Mouse (Mus musculus): ENCODE measurements at regions not wholly inside any gene's neighbourhood (a gene's known extent, or its start where the extent isn't known, plus 50 kb on each side); places are given as distances from the start of the nearest gene placed in this dataset.

GRCm38 (mm10) chr1:153997201-153998181 lies 97.5 kb upstream of the Teddm2 start:
- Histone ChIP-seq H3K36me3 (ENCODE audit: control insufficient read depth, insufficient read depth, low read length) (no peaks in the 10 kb centered on the region), H3K27me3 (ENCODE audit: control insufficient read depth, insufficient read depth, low read length) (no peaks in the 10 kb centered on the region), H3K4me3 (ENCODE audit: control insufficient read depth, insufficient read depth, low read length) (no peak overlapping the region), H3K27ac (ENCODE audit: control insufficient read depth, insufficient read depth, low read length) (no peak overlapping the region), H3K4me1 (replicated peaks; ENCODE audit: control insufficient read depth, insufficient read depth, low read length) (no peaks in the 10 kb centered on the region)
- TF ChIP-seq POLR2A (IDR thresholded peaks at IDR 0.05; ENCODE audit: control insufficient read depth, extremely low read depth, insufficient read depth, low read length, poor library complexity) (no peak), CTCF (IDR thresholded peaks at IDR 0.05; ENCODE audit: borderline replicate concordance, control insufficient read depth, extremely low read depth, insufficient read depth, low read length, poor library complexity) (no peak)
- 96% methylated on average over 15 of the region's 15 CpGs for WGBS
- DNase-seq = no peak

GRCm38 (mm10) chr1:153999776-154000175 lies 99.7 kb upstream of the Teddm2 start:
- Histone ChIP-seq H3K36me3 (ENCODE audit: control insufficient read depth, insufficient read depth, low read length) (no peaks in the 10 kb centered on the region), H3K4me3 (ENCODE audit: control insufficient read depth, insufficient read depth, low read length) (no peak overlapping the region), H3K27me3 (ENCODE audit: control insufficient read depth, insufficient read depth, low read length) (no peaks in the 10 kb centered on the region), H3K27ac (ENCODE audit: control insufficient read depth, insufficient read depth, low read length) (no peak overlapping the region), H3K4me1 (replicated peaks; ENCODE audit: control insufficient read depth, insufficient read depth, low read length) (no peaks in the 10 kb centered on the region)
- 96% methylated on average over 6 of the region's 6 CpGs for WGBS
- TF ChIP-seq POLR2A (IDR thresholded peaks at IDR 0.05; ENCODE audit: control insufficient read depth, extremely low read depth, insufficient read depth, low read length, poor library complexity) = no peak
- no peak for TF ChIP-seq CTCF (IDR thresholded peaks at IDR 0.05; ENCODE audit: borderline replicate concordance, control insufficient read depth, extremely low read depth, insufficient read depth, low read length, poor library complexity)
- DNase-seq = no peak

- H3K4me1 ChIP-seq (replicated peaks; ENCODE audit: control insufficient read depth, insufficient read depth, low read length) = no peaks in the 10 kb centered on the region
- no peaks in the 10 kb centered on the region for H3K27me3 ChIP-seq (ENCODE audit: control insufficient read depth, insufficient read depth, low read length)
- no peak overlapping the region for H3K4me3 ChIP-seq (ENCODE audit: control insufficient read depth, insufficient read depth, low read length)
- H3K36me3 ChIP-seq (ENCODE audit: control insufficient read depth, insufficient read depth, low read length) = no peaks in the 10 kb centered on the region
- 44% methylated on average over 7 of the region's 7 CpGs for WGBS
- DNase-seq = no peak
- TF ChIP-seq CTCF (IDR thresholded peaks at IDR 0.05; ENCODE audit: borderline replicate concordance, control insufficient read depth, extremely low read depth, insufficient read depth, low read length, poor library complexity) (no peak), POLR2A (IDR thresholded peaks at IDR 0.05; ENCODE audit: control insufficient read depth, extremely low read depth, insufficient read depth, low read length, poor library complexity) (no peak)
- no peak overlapping the region for H3K27ac ChIP-seq (ENCODE audit: control insufficient read depth, insufficient read depth, low read length)
These were observed 103.6 kb upstream of the Teddm2 start for GRCm38 (mm10) chr1:154003669-154004068.

- Histone ChIP-seq H3K4me3 (ENCODE audit: control insufficient read depth, insufficient read depth, low read length) (no peak overlapping the region), H3K27ac (ENCODE audit: control insufficient read depth, insufficient read depth, low read length) (no peak overlapping the region), H3K36me3 (ENCODE audit: control insufficient read depth, insufficient read depth, low read length) (no peaks in the 10 kb centered on the region), H3K4me1 (replicated peaks; ENCODE audit: control insufficient read depth, insufficient read depth, low read length) (no peaks in the 10 kb centered on the region), H3K27me3 (ENCODE audit: control insufficient read depth, insufficient read depth, low read length) (no peaks in the 10 kb centered on the region)
- no peak for TF ChIP-seq CTCF (IDR thresholded peaks at IDR 0.05; ENCODE audit: borderline replicate concordance, control insufficient read depth, extremely low read depth, insufficient read depth, low read length, poor library complexity)
- TF ChIP-seq POLR2A (IDR thresholded peaks at IDR 0.05; ENCODE audit: control insufficient read depth, extremely low read depth, insufficient read depth, low read length, poor library complexity) = no peak
- no peak for DNase-seq
- 99% methylated on average over 4 of the region's 4 CpGs for WGBS
These were observed 104.6 kb upstream of the Teddm2 start for GRCm38 (mm10) chr1:154004647-154005046.

- DNase-seq = no peak
- Histone ChIP-seq H3K27me3 (ENCODE audit: control insufficient read depth, insufficient read depth, low read length) (no peaks in the 10 kb centered on the region), H3K4me1 (replicated peaks; ENCODE audit: control insufficient read depth, insufficient read depth, low read length) (no peaks in the 10 kb centered on the region), H3K27ac (ENCODE audit: control insufficient read depth, insufficient read depth, low read length) (no peak overlapping the region), H3K36me3 (ENCODE audit: control insufficient read depth, insufficient read depth, low read length) (no peaks in the 10 kb centered on the region), H3K4me3 (ENCODE audit: control insufficient read depth, insufficient read depth, low read length) (no peak overlapping the region)
- 18% methylated on average over 13 of the region's 13 CpGs for WGBS
- TF ChIP-seq POLR2A (IDR thresholded peaks at IDR 0.05; ENCODE audit: control insufficient read depth, extremely low read depth, insufficient read depth, low read length, poor library complexity) (no peak), CTCF (IDR thresholded peaks at IDR 0.05; ENCODE audit: borderline replicate concordance, control insufficient read depth, extremely low read depth, insufficient read depth, low read length, poor library complexity) (no peak)
These were observed 106.0 kb upstream of the Teddm2 start for GRCm38 (mm10) chr1:154006055-154006454.

- TF ChIP-seq POLR2A (IDR thresholded peaks at IDR 0.05; ENCODE audit: control insufficient read depth, extremely low read depth, insufficient read depth, low read length, poor library complexity) (no peak), CTCF (IDR thresholded peaks at IDR 0.05; ENCODE audit: borderline replicate concordance, control insufficient read depth, extremely low read depth, insufficient read depth, low read length, poor library complexity) (no peak)
- WGBS = 96% methylated on average over 3 of the region's 3 CpGs
- Histone ChIP-seq H3K4me1 (replicated peaks; ENCODE audit: control insufficient read depth, insufficient read depth, low read length) (no peaks in the 10 kb centered on the region), H3K27me3 (ENCODE audit: control insufficient read depth, insufficient read depth, low read length) (no peaks in the 10 kb centered on the region), H3K27ac (ENCODE audit: control insufficient read depth, insufficient read depth, low read length) (no peak overlapping the region), H3K4me3 (ENCODE audit: control insufficient read depth, insufficient read depth, low read length) (no peak overlapping the region), H3K36me3 (ENCODE audit: control insufficient read depth, insufficient read depth, low read length) (no peaks in the 10 kb centered on the region)
- DNase-seq = no peak
These were observed 107.4 kb upstream of the Teddm2 start for GRCm38 (mm10) chr1:154007440-154007839.

Measured in thymus, adult 2 months (tissue).